Mouse (Mus musculus) E14TG2a.4 (cell line): ENCODE results near the gene Nup62cl.
A peak's percentile ranks its signal among the peaks of the same experiment; 100 is the strongest.

Experiments
- H3K27me3 ChIP-seq: 2 replicates; pipeline ENCODE4 v1.6.1; 2014; ENCODE audit warnings: low read length, control low read depth; ENCODE audit not compliant: insufficient read depth
- H3K36me3 ChIP-seq: 2 replicates; pipeline ENCODE4 v1.6.1; 2014; ENCODE audit warnings: low read length, control low read depth; ENCODE audit not compliant: insufficient read depth
- H3K4me1 ChIP-seq: replicated peaks from 2 replicates; pipeline ENCODE4 v1.6.1; 2014; ENCODE audit warnings: low read depth, low read length, control low read depth
- H3K4me3 ChIP-seq: replicated peaks from 2 replicates; pipeline ENCODE4 v1.5.1; 2014; ENCODE audit warnings: mild to moderate bottlenecking, low read length
- H3K9me3 ChIP-seq: 2 replicates; pipeline ENCODE4 v1.6.1; 2014; ENCODE audit warnings: low read length, control low read depth
- CTCF ChIP-seq: conservative IDR thresholded peaks from 2 replicates; pipeline ENCODE4 v1.5.1; 2014; ENCODE audit warnings: low read length
- NANOG ChIP-seq: IDR thresholded peaks from 2 replicates; pipeline ENCODE4 v1.6.1; 2014; ENCODE audit warnings: borderline replicate concordance, low read length, mixed read lengths
- POU5F1 ChIP-seq: IDR thresholded peaks from 2 replicates; pipeline ENCODE4 v1.6.1; 2014; ENCODE audit warnings: low read length, borderline replicate concordance

Nup62cl gene

DNA sequence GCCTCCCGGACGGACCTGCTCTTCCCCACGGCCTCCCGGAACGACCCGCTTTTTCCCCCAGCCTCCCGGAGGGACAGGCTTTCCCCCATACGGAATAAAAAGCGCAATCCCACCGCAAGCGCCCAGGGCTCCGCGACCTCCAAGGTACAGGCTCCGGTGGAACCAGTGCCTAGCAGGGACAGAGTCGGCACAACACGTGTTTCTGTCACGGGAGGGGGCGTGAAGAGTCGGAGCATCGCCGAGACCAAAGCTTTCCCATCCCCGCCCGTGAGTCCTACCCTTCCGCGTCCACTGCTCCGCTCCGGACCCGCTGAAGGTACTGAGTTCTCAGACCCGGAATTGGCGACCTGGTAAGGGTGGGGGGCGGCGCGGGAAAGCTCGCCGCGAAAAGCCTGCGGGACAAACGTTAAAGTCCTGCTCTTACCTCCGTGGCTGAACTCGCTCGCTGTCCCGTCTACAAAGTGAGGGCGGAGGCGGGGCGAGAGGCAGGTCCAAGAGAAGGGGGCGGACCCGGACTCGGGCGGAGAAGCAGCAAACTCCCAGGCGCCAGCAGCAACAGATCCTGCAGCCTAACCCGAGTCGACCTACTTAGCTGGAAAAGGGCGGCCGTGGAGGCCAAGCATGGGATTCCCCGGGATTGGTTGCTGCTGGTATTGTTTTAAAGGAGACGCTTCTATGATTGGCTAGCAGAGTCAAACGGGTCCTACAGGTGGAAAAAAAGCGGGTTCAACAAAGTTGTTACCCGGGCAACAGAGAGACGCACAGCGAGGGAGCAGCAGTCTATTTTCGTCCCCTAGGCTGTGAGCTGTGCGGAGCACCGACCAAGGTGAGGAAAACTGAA, at the start of gene Nup62cl, which contains the start of gene Pih1h3b:
TSS of gene Nup62cl (minus strand) at position 578 of the 841 bp plus-strand sequence.
TSS of gene Pih1h3b (plus strand) at position 745 of the 841 bp plus-strand sequence.
- Histone ChIP-seq H3K4me3 (peak within 1 kb of the TSS; percentile 80), H3K36me3 (no peaks in the 10 kb centered on the region), H3K9me3 (peaks cover 3% of the 10 kb centered on the region; the same call in 1 of the 2 replicates), H3K27me3 (peaks cover 12% of the 10 kb centered on the region), H3K4me1 (no peaks in the 10 kb centered on the region)
- TF ChIP-seq NANOG = no peak
- TF ChIP-seq CTCF = no peak
- TF ChIP-seq POU5F1 = no peak

DNA sequence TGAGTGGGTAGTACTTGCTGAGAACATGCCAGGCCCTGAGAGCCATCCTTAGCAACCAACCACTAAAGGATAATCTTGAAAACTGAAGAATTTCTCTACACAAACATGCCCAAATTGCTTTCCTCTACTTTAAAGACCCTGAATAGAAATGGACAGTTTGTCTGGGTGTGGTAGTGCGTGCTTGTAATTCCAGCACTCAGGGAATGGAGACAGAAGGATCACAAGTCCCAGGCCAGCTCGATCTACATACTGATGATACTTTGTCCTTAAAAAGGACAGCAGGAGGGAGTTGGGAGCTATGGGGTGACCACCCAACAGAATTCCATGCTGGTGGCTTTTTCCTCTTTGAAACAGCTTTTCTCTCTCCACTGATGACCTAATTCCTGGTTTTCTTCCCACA, 31.6 kb upstream of the Nup62cl start:
- peaks cover 4% of the 10 kb centered on the region; the same call in 1 of the 2 replicates for H3K4me1 ChIP-seq
- TF ChIP-seq NANOG (no peak), CTCF (no peak), POU5F1 (no peak)
- no peaks in the 10 kb centered on the region for H3K9me3 ChIP-seq
- no peaks in the 10 kb centered on the region for H3K27me3 ChIP-seq
- H3K4me3 ChIP-seq = no peak overlapping the region
- no peaks in the 10 kb centered on the region for H3K36me3 ChIP-seq

DNA sequence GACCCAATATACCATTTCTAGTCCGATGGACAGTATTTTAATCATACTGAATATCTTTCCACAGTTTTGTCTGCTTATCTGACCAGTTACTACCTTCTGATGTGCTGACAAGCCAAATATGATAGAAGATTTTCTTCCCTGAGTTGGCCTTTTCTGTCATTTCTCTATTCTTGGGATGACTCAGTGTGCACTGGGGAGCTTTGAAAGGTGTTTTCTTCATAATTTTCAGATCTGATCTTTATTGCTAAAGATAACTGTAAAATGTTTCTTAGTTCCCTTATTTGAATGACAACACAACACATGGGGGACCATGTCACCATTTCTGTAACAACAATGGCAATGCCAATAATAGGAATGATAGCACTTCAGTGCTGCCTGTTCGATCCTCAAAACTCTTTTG, 20.0 kb upstream of the Nup62cl start:
- H3K4me1 ChIP-seq = no peaks in the 10 kb centered on the region
- no peaks in the 10 kb centered on the region for H3K27me3 ChIP-seq
- TF ChIP-seq POU5F1 = no peak
- no peak overlapping the region for H3K4me3 ChIP-seq
- no peaks in the 10 kb centered on the region for H3K36me3 ChIP-seq
- no peaks in the 10 kb centered on the region for H3K9me3 ChIP-seq

DNA sequence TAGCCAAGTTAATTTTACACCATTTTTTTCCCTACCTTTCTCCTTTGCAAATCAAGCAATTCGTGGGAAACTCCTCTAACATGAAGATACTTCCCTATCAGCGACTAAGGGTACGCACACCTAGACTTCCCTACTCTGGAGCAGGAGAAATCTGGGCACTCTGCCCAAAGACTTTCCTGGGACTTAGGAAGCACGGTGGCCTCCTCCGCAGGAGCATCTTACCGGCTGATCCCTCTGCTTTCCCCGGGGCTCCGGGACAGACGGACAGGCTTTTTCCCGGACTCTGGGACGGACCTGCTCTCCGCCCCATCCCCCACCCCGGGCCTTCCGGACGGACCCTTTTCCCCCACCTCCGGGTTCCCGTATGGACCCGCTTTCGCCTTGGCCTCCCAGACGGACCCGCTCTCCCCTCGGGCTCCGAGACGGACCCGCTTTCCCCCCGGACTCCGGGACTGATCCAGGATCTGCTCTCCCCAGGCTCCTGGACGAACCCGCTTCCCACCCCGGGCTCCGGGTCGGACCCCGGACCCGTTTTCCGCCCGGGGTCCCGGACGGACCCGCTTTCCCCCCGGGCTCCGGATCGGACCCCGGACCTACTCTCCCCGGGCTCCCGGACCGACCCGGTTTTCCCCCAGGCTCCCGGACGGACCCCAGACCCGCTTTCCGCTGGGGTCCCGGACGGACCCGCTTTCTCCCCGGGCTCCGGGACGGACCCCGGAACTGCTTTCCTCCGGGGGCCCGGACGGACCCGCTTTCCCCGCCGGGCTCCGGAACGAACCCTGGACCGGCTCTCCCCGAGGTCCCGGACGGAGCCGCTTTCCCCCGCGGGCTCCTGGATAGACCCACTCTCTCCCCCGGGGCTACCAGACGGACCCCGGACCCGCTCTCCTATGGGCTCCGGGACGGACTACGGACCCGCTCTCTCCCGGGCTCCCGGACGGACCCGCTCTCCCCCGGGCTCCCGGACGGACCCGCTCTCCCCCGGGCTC, 1.3 kb downstream of the Nup62cl start:
- H3K4me3 ChIP-seq = peak overlapping the region; percentile 80
- H3K36me3 ChIP-seq = no peaks in the 10 kb centered on the region
- no peaks in the 10 kb centered on the region for H3K4me1 ChIP-seq
- H3K9me3 ChIP-seq = peaks cover 3% of the 10 kb centered on the region; the same call in 1 of the 2 replicates
- no peak for TF ChIP-seq CTCF
- TF ChIP-seq NANOG = no peak
- TF ChIP-seq POU5F1 = no peak
- H3K27me3 ChIP-seq = peaks cover 12% of the 10 kb centered on the region

DNA sequence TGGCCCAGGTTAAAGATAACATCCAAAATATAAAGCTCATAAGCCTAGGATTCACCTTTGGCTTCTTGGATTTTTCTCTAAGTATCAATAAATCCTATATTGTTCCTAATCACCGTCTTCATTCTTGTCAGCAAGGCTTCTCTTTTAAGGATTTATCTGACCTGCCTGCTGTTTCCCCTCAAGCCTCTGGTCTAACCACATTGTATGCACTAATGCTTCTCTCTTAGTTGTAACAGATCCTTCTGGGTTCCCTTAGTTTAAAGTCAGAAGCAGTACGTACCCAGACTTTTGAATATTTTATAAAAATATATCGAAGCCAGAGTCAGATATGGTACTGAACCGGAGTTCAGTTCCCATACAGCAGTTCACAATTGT, 63.8 kb downstream of the Nup62cl start:
- Histone ChIP-seq H3K9me3 (no peaks in the 10 kb centered on the region), H3K4me3 (peak overlapping the region; percentile 67), H3K27me3 (no peaks in the 10 kb centered on the region), H3K36me3 (peaks cover 5% of the 10 kb centered on the region), H3K4me1 (peaks cover 44% of the 10 kb centered on the region)
- TF ChIP-seq POU5F1 = no peak
- no peak for TF ChIP-seq NANOG
- TF ChIP-seq CTCF = no peak

DNA sequence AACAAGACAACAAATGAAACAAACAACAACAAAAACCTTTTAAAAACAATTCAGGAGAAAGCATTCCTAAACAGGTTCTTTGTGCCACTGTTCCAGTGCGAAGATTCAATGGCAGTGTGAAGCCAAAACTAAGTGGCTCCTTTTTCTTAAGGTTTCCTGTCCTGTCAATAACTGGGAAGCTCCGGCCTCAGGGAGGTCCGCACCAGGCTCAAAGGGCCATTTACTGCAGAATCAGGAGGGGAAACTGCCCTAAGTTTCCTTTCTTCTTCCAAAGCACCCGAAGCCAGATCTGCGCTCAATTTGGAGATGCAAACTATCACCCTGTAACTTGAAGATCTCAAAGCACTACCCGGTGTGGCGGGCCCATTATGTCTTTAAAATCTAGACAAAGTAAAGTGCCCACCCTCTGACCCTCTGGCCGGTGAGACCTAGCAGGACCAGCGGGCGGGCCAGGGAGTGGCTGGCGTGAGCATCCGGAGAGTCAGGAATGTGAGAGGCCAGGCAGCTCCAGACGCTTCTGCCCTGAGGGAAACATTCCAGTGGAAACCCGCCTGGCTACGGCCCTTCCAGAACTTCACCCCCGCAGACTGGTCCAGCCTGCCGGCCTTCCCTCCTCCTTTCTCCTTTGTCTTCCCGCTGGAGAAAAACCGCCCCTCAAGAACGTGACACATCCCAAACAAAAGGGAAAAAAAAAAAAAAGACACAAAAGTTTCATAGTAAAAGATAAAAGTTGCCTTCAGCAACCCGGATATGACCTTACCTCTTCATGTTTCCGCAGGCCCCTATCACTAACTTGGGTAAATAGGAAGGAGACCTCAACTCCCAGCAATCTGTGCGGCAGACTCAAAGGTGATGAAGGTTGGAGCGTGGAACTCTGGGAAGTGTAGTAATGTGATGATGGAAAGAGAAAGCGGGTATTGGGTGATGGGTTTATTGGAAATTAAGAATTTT, 64.5 kb downstream of the Nup62cl start, which contains the start of gene Rbm41:
TSS of gene Rbm41 (minus strand) at position 856 of the 951 bp plus-strand sequence.
- Histone ChIP-seq H3K27me3 (no peaks in the 10 kb centered on the region), H3K9me3 (no peaks in the 10 kb centered on the region), H3K36me3 (peaks cover 11% of the 10 kb centered on the region), H3K4me1 (peaks cover 39% of the 10 kb centered on the region), H3K4me3 (peak within 1 kb of the TSS; percentile 67)
- no peak for TF ChIP-seq CTCF
- no peak for TF ChIP-seq NANOG
- TF ChIP-seq POU5F1 = no peak

DNA sequence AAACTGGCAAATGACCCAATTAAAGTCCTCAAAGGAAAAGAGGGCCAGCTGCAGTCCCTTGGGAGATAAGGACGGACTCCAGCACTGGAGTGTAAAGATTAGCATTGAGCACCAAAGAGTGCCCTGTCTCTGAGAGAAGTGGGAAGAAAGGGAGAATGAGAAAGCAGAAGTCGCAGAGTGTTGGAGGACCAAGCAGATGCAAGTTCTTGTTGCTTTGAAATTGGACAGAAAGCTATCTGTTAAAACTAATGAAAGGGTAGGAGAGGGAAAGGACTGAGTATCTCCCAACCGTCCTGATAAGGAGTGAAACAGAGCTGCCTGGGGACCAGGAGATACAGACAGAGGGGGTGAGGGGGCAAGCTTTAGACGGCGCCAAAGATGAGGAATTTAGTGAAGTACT, 80.4 kb downstream of the Nup62cl start:
- Histone ChIP-seq H3K36me3 (peaks cover 10% of the 10 kb centered on the region), H3K4me1 (no peaks in the 10 kb centered on the region), H3K9me3 (no peaks in the 10 kb centered on the region), H3K27me3 (no peaks in the 10 kb centered on the region), H3K4me3 (no peak overlapping the region)
- TF ChIP-seq CTCF (no peak), NANOG (no peak), POU5F1 (no peak)
